Mouse (Mus musculus) stomach, embryonic 14.5 days (tissue): ENCODE data around the gene Myocd. TPM values are rescaled to one million over a fixed set of nuclear protein-coding genes. Genes with fewer than 3 reads are reported as not detected.
A peak's percentile ranks its signal among the peaks of the same experiment; 100 is the strongest.

Experiments
- ATAC-seq: fragments of 200-750 bp; cut with Nextera tagmentation; 2 replicates; pipeline ENCODE4 v1.8.0; 2017; ENCODE audit warnings: low read depth, moderate TSS enrichment; ENCODE audit not compliant: insufficient number of reproducible peaks, insufficient read depth, low FRiP score
- H3K27ac ChIP-seq: fragments of 300-500 bp; sonication (generic); 2 replicates; pipeline ENCODE4 v1.5.1; 2014; ENCODE audit warnings: mild to moderate bottlenecking, low read length, moderate library complexity, mixed read lengths
- H3K27me3 ChIP-seq: fragments of 300-500 bp; sonication (generic); 2 replicates; pipeline ENCODE4 v1.6.1; 2014; ENCODE audit warnings: low read length, control low read depth, mixed read lengths; ENCODE audit not compliant: control insufficient read depth, insufficient read depth
- H3K36me3 ChIP-seq: fragments of 300-500 bp; sonication (generic); 2 replicates; pipeline ENCODE4 v1.6.1; 2014; ENCODE audit warnings: mild to moderate bottlenecking, control low read depth, low read length, moderate library complexity, mixed read lengths; ENCODE audit not compliant: control insufficient read depth, insufficient read depth
- H3K4me1 ChIP-seq: fragments of 300-500 bp; sonication (generic); 2 replicates; pipeline ENCODE4 v1.6.1; 2014; ENCODE audit warnings: low read length, control low read depth, mixed read lengths; ENCODE audit not compliant: control insufficient read depth, insufficient read depth
- H3K4me2 ChIP-seq: fragments of 300-500 bp; sonication (generic); replicated peaks from 2 replicates; pipeline ENCODE4 v1.6.1; 2014; ENCODE audit warnings: low read depth, low read length, control low read depth
- H3K4me3 ChIP-seq: fragments of 300-500 bp; sonication (generic); 2 replicates; pipeline ENCODE4 v1.5.1; 2014; ENCODE audit warnings: low read depth, low read length, control low read depth
- H3K9ac ChIP-seq: fragments of 300-500 bp; sonication (generic); replicated peaks from 2 replicates; pipeline ENCODE4 v1.6.1; 2014; ENCODE audit warnings: low read depth, mild to moderate bottlenecking, control low read depth, low read length, moderate library complexity, mixed read lengths
- H3K9me3 ChIP-seq: fragments of 300-500 bp; sonication (generic); 2 replicates; pipeline ENCODE4 v1.6.1; 2016; ENCODE audit warnings: low read depth, low read length, control low read depth; ENCODE audit not compliant: control insufficient read depth
- WGBS: fragments of 180-500 bp; shearing (Covaris S2); extraction: QIAGEN DNeasy Blood & Tissue Kit; methylation state at CpG from one replicate; pipeline ENCODE4 v1.1.7; 2014; 5-methylcytosine and 5-hydroxymethylcytosine counted together
- polyA plus RNA-seq: library from polyadenylated mRNA; unstranded; fragments of >200 nt; fragmentation: Nextera tagmentation; extraction: Ambion mirVana; gene quantifications from 2 replicates; pipeline ENCODE4 v1.2.1, GENCODE M21; 2014

Gene Myocd
- polyA plus RNA-seq, 1 experiment from 2014 or later: 63.0 TPM

GRCm38 (mm10) chr11:65268310-65268709 is 1.5 kb downstream of the Myocd start:
- Histone ChIP-seq H3K27ac (peak overlapping the region; percentile 55; the same call in 1 of the 2 replicates), H3K4me1 (no peaks in the 10 kb centered on the region), H3K27me3 (no peaks in the 10 kb centered on the region), H3K9ac (0 out of 2 replicates have a peak overlapping the region, but pooled peaks have one; percentile 18), H3K4me2 (peak overlapping the region; percentile 78), H3K4me3 (peak overlapping the region; percentile 44), H3K9me3 (no peaks in the 10 kb centered on the region), H3K36me3 (no peaks in the 10 kb centered on the region)
- ATAC-seq: no peak
- WGBS: 28% methylated on average over 4 of the region's 4 CpGs

GRCm38 (mm10) chr11:65263466-65263865 is 6.3 kb downstream of the Myocd start:
- no peaks in the 10 kb centered on the region for H3K4me1 ChIP-seq
- H3K9me3 ChIP-seq: no peaks in the 10 kb centered on the region
- H3K36me3 ChIP-seq: no peaks in the 10 kb centered on the region
- no peak overlapping the region for H3K9ac ChIP-seq
- no peaks in the 10 kb centered on the region for H3K27me3 ChIP-seq
- H3K4me2 ChIP-seq: no peak overlapping the region
- 38% methylated on average over 6 of the region's 6 CpGs for WGBS
- H3K4me3 ChIP-seq: no peak overlapping the region
- no peak for ATAC-seq
- no peak overlapping the region for H3K27ac ChIP-seq

DNA sequence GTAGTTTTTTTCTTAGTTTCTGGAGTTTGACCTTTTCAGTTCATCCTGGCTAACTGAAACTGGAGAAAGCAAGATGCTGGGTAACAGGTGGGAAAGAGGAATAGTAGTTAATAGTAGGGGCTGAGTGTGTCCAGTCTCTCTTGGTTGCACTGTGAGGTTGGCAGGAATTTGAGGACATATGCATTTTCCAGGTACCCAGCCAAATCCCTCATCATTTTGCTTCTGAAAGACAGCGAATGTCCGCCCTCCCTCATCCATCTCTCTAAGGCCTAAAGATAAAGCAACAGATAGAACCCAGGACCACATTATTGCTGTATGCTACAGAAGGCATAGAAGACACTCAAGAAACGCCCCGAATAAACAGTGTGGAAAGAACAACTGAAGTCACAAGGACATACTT is 10.8 kb downstream of the Myocd start:
- no peak overlapping the region for H3K4me3 ChIP-seq
- H3K27ac ChIP-seq: no peak overlapping the region
- 87% methylated on average over 4 of the region's 4 CpGs for WGBS
- H3K27me3 ChIP-seq: no peaks in the 10 kb centered on the region
- no peaks in the 10 kb centered on the region for H3K36me3 ChIP-seq
- no peak overlapping the region for H3K4me2 ChIP-seq
- ATAC-seq: no peak
- H3K9me3 ChIP-seq: no peaks in the 10 kb centered on the region
- peaks cover 14% of the 10 kb centered on the region for H3K4me1 ChIP-seq
- H3K9ac ChIP-seq: no peak overlapping the region

DNA sequence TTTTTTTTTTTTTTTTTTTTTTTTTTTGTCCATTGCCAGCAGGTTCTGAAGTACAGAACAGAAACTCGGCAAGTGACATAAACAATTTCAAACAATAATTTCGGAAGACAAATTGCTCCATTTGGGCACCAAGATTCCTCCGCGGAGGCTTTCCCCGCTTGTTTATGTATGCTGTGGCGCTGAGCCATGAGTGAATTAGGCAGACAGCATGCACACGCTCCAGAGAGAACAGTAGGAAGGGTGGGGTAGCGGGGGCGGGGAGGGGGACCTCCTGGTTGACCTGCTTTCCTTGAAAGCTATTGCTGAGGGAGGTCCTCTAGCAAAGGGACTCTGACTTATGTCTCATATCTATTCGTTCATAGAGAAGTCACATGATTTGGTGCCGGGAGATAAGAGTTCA is 13.6 kb downstream of the Myocd start:
- H3K4me3 ChIP-seq: no peak overlapping the region
- no peak for ATAC-seq
- no peaks in the 10 kb centered on the region for H3K9me3 ChIP-seq
- H3K36me3 ChIP-seq: no peaks in the 10 kb centered on the region
- no peak overlapping the region for H3K27ac ChIP-seq
- no peak overlapping the region for H3K4me2 ChIP-seq
- WGBS: 26% methylated on average over 11 of the region's 11 CpGs
- H3K4me1 ChIP-seq: peaks cover 14% of the 10 kb centered on the region
- H3K9ac ChIP-seq: no peak overlapping the region
- no peaks in the 10 kb centered on the region for H3K27me3 ChIP-seq

DNA sequence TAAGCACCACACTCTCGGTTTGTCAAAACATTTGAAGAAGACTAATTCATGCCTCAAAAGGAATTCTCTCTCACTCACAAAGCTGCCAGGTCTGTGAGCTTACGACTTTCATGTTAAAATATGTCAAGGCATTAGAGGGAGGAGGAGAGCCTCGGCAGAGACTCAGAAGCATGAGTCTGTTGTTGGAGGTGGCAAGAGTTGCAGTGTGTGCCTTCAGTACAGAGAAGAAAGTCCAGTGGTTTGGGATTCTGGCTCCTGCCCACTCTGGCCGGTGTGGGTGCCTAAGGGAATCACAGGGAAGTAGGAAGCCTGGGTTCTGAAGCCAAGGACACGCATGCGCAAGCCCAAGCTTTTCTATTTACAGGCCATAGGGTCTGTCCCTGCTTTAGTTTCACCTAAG is 14.2 kb downstream of the Myocd start:
- Histone ChIP-seq H3K27ac (peak overlapping the region; percentile 44; the same call in 1 of the 2 replicates), H3K4me3 (no peak overlapping the region), H3K36me3 (no peaks in the 10 kb centered on the region), H3K27me3 (no peaks in the 10 kb centered on the region), H3K9ac (no peak overlapping the region), H3K9me3 (no peaks in the 10 kb centered on the region), H3K4me2 (no peak overlapping the region), H3K4me1 (peaks cover 14% of the 10 kb centered on the region)
- no peak for ATAC-seq
- 37% methylated on average over 6 of the region's 6 CpGs for WGBS

GRCm38 (mm10) chr11:65250366-65250765 is 19.4 kb downstream of the Myocd start:
- Histone ChIP-seq H3K27me3 (no peaks in the 10 kb centered on the region), H3K9me3 (no peaks in the 10 kb centered on the region), H3K4me3 (no peak overlapping the region), H3K27ac (no peak overlapping the region), H3K4me2 (no peak overlapping the region), H3K9ac (no peak overlapping the region), H3K36me3 (no peaks in the 10 kb centered on the region), H3K4me1 (peaks cover 4% of the 10 kb centered on the region)
- WGBS: 90% methylated on average over 4 of the region's 4 CpGs
- ATAC-seq: no peak

DNA sequence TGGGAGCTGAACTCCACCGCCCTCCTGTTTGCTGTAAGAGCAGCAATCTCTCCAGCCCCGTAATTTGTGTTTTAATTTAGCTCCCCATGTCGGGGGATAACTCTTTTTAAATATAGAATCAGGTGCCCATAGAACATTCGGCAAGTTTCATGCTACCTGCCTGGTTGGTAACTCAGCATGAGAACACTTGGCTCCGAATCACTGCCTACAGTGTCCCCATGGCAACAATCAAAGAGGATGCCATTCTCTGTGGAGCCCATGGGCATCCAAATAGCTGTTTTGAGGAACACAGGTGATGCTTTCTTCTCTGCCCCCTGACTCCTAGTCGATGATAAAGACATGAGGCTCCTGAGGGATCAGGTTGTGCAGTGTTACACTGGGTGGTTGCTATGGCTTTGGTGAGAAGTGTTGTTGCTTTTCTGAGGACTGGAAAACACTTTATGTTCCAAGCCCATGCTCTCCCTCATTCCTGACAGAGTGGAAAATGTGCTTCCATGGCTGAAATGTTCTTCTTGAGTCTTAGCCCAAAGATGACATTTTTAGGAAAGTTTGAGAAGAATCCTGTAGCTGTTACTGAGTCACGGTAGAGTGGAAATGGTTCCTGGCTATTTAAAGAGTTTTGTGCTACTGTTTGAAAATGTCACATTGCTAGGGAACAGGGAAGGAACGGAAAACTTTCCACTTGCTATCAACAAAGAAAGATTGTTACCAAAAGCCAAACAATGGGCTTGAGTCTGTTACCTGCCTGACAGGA is 23.3 kb downstream of the Myocd start:
- H3K27ac ChIP-seq: no peak overlapping the region
- no peak overlapping the region for H3K9ac ChIP-seq
- H3K9me3 ChIP-seq: no peaks in the 10 kb centered on the region
- H3K36me3 ChIP-seq: no peaks in the 10 kb centered on the region
- H3K4me3 ChIP-seq: no peak overlapping the region
- no peaks in the 10 kb centered on the region for H3K27me3 ChIP-seq
- no peak for ATAC-seq
- H3K4me1 ChIP-seq: no peaks in the 10 kb centered on the region
- 81% methylated on average over 8 of the region's 8 CpGs for WGBS
- no peak overlapping the region for H3K4me2 ChIP-seq

DNA sequence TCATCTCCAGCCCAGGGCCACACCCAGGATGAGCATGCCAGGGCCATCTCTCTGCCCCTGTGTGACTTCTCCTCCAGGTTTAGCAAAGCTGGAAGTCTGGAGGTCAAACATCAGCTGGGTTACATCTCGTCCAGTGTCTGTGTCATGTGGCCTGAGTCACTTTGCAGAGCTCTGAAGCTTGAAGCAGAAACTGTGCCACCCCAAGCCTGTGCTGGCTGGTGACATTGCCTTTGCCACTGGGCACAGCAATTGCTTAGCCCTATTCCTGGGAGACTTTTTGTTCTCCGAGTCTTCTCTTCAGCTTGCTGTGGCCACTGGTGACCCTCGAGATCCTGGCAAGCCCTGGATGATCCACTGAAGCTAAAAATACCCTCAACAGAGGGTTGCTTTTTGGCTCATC is 26.2 kb downstream of the Myocd start:
- Histone ChIP-seq H3K4me2 (no peak overlapping the region), H3K4me3 (no peak overlapping the region), H3K9ac (no peak overlapping the region), H3K27me3 (no peaks in the 10 kb centered on the region), H3K9me3 (no peaks in the 10 kb centered on the region), H3K27ac (no peak overlapping the region), H3K36me3 (no peaks in the 10 kb centered on the region), H3K4me1 (no peaks in the 10 kb centered on the region)
- no peak for ATAC-seq
- whole genome bisulfite sequencing: 71% methylated on average over 3 of the region's 3 CpGs

- 72% methylated on average over 7 of the region's 7 CpGs for WGBS
- Histone ChIP-seq H3K9ac (no peak overlapping the region), H3K4me2 (no peak overlapping the region), H3K4me3 (no peak overlapping the region), H3K27me3 (no peaks in the 10 kb centered on the region), H3K9me3 (no peaks in the 10 kb centered on the region), H3K36me3 (no peaks in the 10 kb centered on the region), H3K4me1 (no peaks in the 10 kb centered on the region), H3K27ac (no peak overlapping the region)
- ATAC-seq: no peak
These were observed 29.3 kb downstream of the Myocd start for GRCm38 (mm10) chr11:65240521-65240920.
